Mouse (Mus musculus): ENCODE results near the gene Dzip1. TPM values are rescaled to one million over a fixed set of nuclear protein-coding genes. Genes with fewer than 3 reads are reported as not detected.

The Dzip1 gene
- total and polyA plus RNA-seq, 3 experiments = 12.5 to 13.5 (median 12.5) TPM

DNA sequence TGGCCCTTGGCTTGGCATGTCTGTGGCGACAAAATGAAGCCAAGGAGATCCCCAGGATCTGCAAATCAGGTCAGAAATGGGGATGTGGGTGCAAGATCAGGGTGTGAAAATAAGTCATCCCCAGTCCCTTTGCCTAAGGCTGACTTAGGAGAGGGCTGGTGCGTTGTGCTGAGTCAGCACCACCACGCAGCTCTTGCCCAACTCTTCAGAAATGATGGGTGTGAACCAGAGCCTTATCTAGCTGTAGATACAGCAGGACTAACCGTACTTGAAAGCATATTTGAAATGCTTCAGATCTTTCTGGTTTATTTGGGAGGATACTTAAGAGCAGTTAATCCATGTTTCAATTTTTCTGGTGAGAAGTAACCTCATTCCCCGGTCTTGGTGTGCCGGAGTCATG, 55.5 kb downstream of the Dzip1 start:
- no peak for DNase-seq

DNA sequence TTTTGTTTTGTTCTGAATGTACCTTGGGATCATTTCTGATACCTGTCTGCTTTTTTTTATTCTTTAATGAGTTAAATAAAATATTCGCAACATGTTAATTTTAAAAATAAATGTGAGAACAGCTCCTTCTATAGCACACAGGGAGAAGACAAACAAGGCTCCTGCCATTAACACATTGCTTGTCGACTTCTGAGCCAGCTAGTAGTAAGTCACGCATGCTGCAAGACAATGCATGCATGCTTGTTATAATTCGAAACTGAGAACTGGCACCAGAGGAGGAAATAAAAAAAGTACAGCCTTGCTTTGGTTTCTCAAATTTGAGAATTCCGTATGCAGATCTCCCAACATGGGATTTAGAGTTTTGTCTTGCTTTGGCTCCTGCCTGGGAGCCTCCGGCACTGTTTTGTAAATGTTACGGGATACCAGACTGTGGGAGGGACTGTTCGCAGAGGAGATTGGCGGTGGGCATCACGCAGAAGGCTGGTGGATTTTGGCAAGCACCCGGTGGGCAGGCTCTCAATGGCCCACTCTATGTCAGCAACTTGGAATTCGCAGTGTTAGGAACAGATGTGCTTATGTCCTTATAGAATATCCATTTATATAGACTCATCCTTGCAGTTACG, 57.0 kb downstream of the Dzip1 start:
- no peak for DNase-seq

GRCm38 (mm10) chr14:118867366-118867765, 57.9 kb downstream of the Dzip1 start:
- no peak for DNase-seq

GRCm38 (mm10) chr14:118866014-118866811, 59.0 kb downstream of the Dzip1 start:
- DNase-seq = no peak

- no peak for DNase-seq
Observed at GRCm38 (mm10) chr14:118864905-118865304, 60.4 kb downstream of the Dzip1 start.

DNA sequence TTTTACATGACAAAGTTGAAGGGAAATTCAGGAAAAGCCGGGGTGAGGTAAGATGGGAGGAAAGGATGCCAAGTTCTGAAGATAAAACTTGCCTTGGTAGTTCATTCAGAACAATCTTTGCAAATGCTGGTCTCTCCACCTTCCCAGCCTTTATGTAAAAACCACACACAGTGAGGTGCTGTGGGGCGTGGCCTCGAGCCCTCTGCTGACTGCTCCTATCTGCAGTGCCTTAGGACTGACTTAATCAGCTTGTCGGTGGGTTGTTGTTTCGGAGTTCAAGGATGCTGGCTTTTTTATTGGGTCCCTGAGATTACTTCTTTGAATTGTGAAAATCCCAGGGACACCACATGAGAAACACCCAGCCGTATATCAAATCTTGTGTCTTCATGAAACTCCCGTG, 63.0 kb downstream of the Dzip1 start:
- DNase-seq = no peak

GRCm38 (mm10) chr14:118858318-118858717, 66.9 kb downstream of the Dzip1 start:
- no peak for DNase-seq

DNA sequence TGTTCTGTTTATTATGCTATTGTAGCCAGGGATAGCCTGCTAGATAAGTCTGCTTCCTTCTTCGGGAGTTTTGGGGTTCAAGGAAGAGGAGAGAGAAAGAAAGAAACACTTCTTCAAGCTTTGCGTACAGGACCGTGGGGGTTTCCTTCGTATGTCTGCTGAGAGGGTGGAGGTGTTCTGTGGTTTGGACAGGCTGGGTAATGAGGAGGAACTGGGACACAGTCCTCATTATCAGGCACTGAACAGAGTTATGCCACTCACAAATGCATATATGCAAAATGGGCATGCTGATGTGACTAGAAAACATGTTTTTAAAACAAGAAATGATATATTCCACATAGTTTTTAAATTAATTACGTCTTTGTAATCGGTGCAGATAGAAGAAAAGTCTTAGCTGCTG, 68.7 kb downstream of the Dzip1 start:
- DNase-seq = no peak

GRCm38 (mm10) chr14:118855141-118855800, 70.0 kb downstream of the Dzip1 start:
- DNase-seq = no peak

DNA sequence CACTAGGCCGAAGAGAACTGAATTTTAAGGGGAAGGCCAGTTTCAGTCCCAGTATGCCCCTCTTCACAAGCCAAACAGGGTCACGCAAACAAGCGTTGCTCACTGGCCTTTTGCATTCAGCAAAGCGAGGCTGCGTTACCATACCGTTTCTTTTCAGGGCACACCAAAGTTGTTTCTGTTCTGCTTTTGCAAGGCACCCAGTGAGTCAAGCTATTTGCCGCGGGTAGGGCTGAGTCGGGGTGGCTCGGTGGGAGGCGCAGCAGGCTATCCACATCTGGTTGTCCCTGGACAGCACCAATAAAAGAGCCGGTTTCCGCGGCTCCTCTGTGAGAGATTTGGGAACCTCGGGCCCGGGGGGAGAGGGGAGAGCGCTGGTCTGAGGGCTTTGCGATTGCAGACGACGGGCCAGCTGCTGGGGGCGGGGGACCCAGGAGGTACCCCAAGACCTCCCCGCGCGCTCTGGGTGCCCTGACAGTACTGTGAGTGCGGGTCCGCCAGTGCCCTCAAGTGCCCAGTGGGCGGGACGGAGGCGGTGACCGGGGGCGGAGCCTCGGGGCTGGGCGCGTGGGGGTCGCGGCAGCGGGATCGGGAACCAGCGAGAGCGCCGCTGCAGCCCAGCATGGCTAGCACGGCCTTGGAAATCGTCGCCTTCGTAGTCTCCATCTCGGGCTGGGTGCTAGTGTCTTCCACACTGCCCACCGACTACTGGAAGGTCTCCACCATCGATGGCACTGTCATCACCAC, 70.7 kb downstream of the Dzip1 start:
- DNase-seq = peak; percentile 75

GRCm38 (mm10) chr14:118851496-118852107, 73.7 kb downstream of the Dzip1 start:
- no peak for DNase-seq

DNA sequence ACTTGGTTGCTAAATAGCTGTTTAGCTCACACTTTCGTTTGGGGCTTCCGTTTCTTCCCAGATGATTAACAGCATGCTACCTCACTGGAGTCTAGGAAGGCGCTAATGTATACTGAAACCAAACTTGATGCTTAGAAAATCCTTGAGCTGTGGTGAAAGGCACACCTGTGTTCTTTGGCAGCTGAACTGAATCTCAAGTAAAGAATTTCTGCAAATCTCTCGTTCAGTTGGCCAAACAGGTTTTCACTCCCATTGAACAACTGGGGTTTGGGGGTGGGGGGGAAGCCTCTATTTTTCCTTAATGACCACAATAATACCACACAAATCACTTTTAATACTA, 74.6 kb downstream of the Dzip1 start:
- DNase-seq = no peak

DNA sequence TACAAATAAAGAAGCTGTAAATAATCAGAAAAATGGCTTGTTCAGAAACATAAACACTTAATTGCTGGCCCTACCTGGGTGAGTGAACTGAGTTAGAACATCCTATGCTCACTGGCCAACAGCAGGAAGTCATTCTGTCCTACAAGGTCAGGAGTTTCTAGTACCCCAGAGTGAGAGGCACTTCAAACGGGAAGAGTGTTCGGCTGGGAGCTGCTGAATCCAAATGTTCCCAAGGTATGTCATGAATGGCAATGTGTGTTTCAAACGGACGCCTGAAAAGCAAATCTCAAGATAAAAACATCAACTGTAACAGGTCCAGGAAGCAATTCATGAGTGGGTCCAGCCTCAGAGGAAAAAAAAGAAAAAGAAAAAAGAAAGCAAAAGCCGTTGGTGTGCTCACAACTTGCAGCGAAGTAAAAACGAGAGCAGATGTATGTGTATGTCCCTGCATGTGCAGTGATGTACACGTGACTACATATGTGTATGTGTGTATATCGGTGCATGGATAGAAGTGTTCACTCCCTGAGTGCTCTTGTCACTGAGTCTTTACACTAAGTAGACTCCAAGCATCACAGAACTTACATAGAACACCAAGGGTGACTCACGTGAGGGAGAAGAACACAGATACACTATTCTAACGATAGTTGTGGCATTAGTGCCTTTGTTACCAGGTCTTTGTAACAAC, 75.1 kb downstream of the Dzip1 start:
- no peak for DNase-seq

- DNase-seq = no peak
Observed at GRCm38 (mm10) chr14:118848171-118848570, 77.1 kb downstream of the Dzip1 start.

DNA sequence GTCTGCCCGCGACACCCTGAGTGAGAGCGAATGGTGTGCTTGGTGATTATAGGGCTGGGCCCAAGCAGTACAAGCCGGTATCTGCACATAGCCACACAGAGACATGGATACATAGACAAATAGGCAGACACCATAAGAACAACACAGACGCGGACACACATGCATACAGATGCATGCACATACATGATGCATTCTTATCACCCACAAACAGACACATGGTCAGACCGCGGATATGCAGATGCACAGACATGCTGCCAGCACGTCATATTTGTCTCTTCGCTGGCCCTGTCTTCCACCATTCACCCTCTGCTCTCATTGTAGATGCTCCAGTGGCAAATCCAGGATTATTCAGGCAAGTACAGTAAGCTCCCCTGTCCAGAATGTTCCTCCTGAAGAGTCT, 78.4 kb downstream of the Dzip1 start:
- no peak for DNase-seq

- DNase-seq = no peak
Observed at GRCm38 (mm10) chr14:118842353-118842752, 82.9 kb downstream of the Dzip1 start.

GRCm38 (mm10) chr14:118840027-118840426, 85.2 kb downstream of the Dzip1 start:
- no peak for DNase-seq

- DNase-seq = no peak
Observed at GRCm38 (mm10) chr14:118839416-118839815, 85.8 kb downstream of the Dzip1 start.

DNA sequence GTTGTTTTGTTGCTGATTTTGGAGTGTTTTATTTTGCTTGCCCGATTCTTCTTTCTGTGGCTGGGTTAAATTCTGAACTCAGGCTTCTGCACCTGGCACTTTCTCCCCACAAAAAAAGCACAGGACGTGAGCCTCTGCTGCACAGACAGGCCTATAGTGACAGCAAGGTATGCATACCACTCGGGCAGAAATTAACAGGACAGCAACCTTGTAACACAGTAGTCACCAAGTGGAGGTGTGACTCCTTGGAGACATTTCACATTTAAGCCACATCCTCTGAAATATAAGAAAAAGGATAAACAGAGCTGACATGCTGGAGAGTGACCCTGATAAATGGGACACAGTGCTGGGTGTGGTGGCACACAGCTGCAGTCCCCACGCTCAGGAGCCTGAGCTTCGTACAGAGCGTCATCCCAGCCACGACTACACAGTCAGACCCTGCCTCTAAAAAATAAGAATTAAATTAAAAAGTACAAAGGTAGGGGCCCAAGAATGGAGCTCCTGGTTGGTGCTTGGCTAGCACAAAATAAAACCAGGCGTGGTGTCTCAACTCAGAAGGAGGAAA, 86.6 kb downstream of the Dzip1 start:
- no peak for DNase-seq

DNA sequence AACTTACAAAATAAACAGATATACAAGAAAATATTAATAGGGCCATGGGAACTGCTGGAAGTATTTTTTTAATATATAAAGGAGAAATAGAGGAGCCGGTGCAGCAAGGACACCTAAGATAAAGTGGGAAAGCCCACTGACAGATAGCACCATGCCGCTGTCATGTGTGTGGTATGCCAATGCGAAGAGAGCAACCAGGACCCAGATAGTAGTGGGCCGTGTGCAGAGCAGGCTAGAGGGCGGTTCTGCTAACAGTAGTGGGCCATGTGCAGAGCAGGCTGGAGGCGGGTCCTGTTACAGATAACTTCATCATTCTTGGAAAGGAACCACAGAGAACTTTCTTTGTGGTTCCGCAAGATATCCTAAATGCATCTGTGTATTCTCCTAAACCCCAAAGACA, 88.5 kb downstream of the Dzip1 start:
- DNase-seq = no peak

GRCm38 (mm10) chr14:118836145-118836544, 89.1 kb downstream of the Dzip1 start:
- DNase-seq = no peak
